ENCODE assay signal across 8 mouse cellular contexts in the genomic region with DNA sequence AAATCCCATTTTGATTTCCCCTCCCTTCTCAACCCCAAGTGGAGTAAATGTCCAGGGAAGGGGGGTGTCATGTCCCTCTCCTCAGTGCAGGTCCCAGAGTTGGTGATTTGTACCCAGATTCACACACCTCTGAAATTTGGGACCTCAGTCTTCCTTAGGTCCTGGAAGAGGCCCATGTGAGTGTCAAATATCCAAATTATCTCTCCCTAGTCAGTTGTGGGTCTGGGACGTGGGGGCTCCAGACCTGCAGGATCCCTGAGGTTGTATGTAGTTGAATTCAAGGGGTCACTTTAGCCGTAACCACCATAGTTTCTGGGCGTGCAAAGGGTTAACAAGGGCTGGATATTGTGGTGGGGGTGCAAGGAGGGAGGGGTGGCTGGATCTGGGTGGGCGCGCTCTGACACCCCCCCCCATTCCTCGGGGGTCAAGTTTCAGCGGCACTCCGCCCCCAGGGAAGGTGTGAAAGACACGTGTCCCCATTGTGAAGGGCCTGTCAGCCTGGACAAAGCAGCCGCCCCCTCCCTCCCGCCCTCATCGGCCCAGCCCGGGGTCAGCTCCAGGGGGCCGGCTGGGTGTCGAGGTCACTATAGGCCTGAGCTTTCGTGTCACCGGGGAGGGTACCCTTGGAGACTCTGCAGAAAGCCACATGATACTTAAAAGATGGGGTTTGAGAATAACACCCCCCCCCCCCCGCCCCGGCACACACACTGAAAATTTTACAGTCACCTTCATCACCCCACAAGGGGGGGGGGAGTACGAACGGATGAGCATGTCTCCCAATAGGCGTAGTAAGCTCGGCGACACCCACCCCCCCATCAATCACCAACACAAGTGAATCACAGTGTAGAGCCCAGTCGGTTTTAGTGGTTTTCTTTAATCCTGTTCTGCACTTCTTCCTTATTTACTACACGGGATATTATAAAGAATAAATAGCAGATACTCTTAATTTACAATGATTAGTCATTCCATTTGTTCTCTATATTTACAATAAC. TPM values are rescaled to one million over a fixed set of nuclear protein-coding genes. Genes with fewer than 3 reads are reported as not detected.
A peak's percentile ranks its signal among the peaks of the same experiment; 100 is the strongest.
DNase-seq lines count a peak whose midpoint lies in the region; ATAC-seq lines count a peak whose summit lies in the region.
"Had no signal": no experiment of that assay in that cellular context is flagged by ENCODE, and none has a peak within 500 bp of the region (broad histone marks: within the 10 kb centered on the region; RNA-seq: fewer than 3 reads in every experiment).

No protein-coding gene starts in this region.

- DNase-seq in lung, postnatal 10 days = peak; percentile 13
- DNase-seq in lung, postnatal 14 days = no peak
- DNase-seq in spleen, adult 12 weeks (ENCODE audit: low spot score) = no peak
- no peak for DNase-seq in left cerebral cortex, adult 8-10 months (ENCODE audit: low spot score in 2 of 2)
- DNase-seq in MN1 (ENCODE audit: low spot score) = no peak

- H3K4me3 ChIP-seq in forebrain, embryonic 16.5 days (replicated peaks; ENCODE audit: low read length) = peak overlapping the region; percentile 50
- peak overlapping the region; percentile 39 for H3K4me3 ChIP-seq in midbrain, embryonic 12.5 days
- H3K4me3 ChIP-seq: erythroblast, embryonic 14.5 days had no signal

- H3K9me3 ChIP-seq in forebrain, embryonic 16.5 days (ENCODE audit: control insufficient read depth, low read length) = no peaks in the 10 kb centered on the region
- no peaks in the 10 kb centered on the region for H3K9me3 ChIP-seq in midbrain, embryonic 12.5 days

- H3K27me3 ChIP-seq in forebrain, embryonic 16.5 days (replicated peaks; ENCODE audit: control insufficient read depth, insufficient read depth, low read length) = no peaks in the 10 kb centered on the region
- H3K27me3 ChIP-seq in midbrain, embryonic 12.5 days = peaks cover 29% of the 10 kb centered on the region

- H3K4me1 ChIP-seq in forebrain, embryonic 16.5 days (replicated peaks; ENCODE audit: control insufficient read depth, insufficient read depth, low read length) = peaks cover 40% of the 10 kb centered on the region
- peaks cover 36% of the 10 kb centered on the region for H3K4me1 ChIP-seq in midbrain, embryonic 12.5 days

- 2% methylated on average over 25 of the region's 26 CpGs for WGBS in forebrain, embryonic 16.5 days
- WGBS in midbrain, embryonic 12.5 days = 2% methylated on average over 26 of the region's 26 CpGs

- ATAC-seq in forebrain, embryonic 16.5 days = no peak
- no peak for ATAC-seq in midbrain, embryonic 12.5 days (ENCODE audit: low FRiP score, low read depth)

- no peak overlapping the region for H3K27ac ChIP-seq in forebrain, embryonic 16.5 days (ENCODE audit: low read length)
- H3K27ac ChIP-seq in midbrain, embryonic 12.5 days (replicated peaks) = peak overlapping the region; percentile 79

- no peaks in the 10 kb centered on the region for H3K36me3 ChIP-seq in forebrain, embryonic 16.5 days (ENCODE audit: control insufficient read depth, insufficient read depth)
- no peaks in the 10 kb centered on the region for H3K36me3 ChIP-seq in midbrain, embryonic 12.5 days

- peak overlapping the region; percentile 22; the same call in 1 of the 2 replicates for H3K9ac ChIP-seq in forebrain, embryonic 16.5 days (replicated peaks; ENCODE audit: low read depth, low read length)
- peak overlapping the region; percentile 7; the same call in 1 of the 2 replicates for H3K9ac ChIP-seq in midbrain, embryonic 12.5 days (replicated peaks)

- H3K4me2 ChIP-seq in forebrain, embryonic 16.5 days (ENCODE audit: low read length) = peak overlapping the region; percentile 91
- peak overlapping the region; percentile 61 for H3K4me2 ChIP-seq in midbrain, embryonic 12.5 days (replicated peaks)

RNA-seq across cellular contexts. Expression of a gene that starts 2.1 kb away (rescaled TPM):
- 1.7 and 2.3 TPM in 2 replicates for polyA plus RNA-seq in forebrain, embryonic 16.5 days (2015; fragmentation: Nextera tagmentation; extraction: Ambion mirVana)
- polyA plus RNA-seq in midbrain, embryonic 12.5 days (2016; fragmentation: Nextera tagmentation; extraction: Ambion mirVana) = 6.0 and 6.3 TPM in 2 replicates
- 10 to 100 TPM in 3 of 4 experiments, 1 to 10 TPM in 1; 9.6 to 12.3 (median 10.9) TPM for total RNA-seq in left cerebral cortex, adult 8-10 months (2022)
- polyA plus RNA-seq: erythroblast, embryonic 14.5 days had no signal
